Mouse (Mus musculus): ENCODE data around the gene Syncrip.

DNA sequence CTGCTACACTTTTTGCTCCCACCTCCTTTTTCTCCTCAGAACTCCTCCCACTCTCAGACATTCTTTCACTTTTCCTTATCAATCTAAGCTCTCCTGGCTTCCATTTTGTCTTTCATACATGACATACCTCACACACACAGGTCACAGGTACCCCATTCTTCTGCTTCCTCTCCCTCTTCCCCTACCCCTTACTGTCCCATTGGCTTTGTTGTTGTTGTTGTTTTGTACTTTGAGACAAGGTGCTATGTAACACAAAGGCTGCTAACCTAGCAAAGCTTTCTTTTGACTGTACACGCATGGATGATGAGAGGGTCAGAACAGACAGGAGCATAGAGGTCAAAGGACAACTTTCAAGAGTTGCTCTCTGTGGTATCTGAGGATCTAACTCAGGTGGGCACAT, 33.2 kb upstream of the Syncrip start:
- TF ChIP-seq CTCF (IDR thresholded peaks at IDR 0.05; ENCODE audit: control insufficient read depth, insufficient read depth, low read length) (no peak), POLR2A (IDR thresholded peaks at IDR 0.05; ENCODE audit: borderline replicate concordance, control insufficient read depth, low read depth, low read length) (no peak)
